Mouse (Mus musculus) olfactory bulb, adult 2 months (tissue): ENCODE measurements around the gene Edaradd.

Experiments used
- CTCF ChIP-seq: fragments of 200-500 bp; IDR thresholded peaks from 2 replicates; pipeline ENCODE4 v1.5.1; 2012; ENCODE audit warnings: low read depth, mild to moderate bottlenecking, low read length, moderate library complexity; ENCODE audit not compliant: insufficient read depth
- POLR2A ChIP-seq: fragments of 200-500 bp; IDR thresholded peaks from 2 replicates; pipeline ENCODE4 v1.6.1; 2012; ENCODE audit warnings: mild to moderate bottlenecking, low read depth, low read length, moderate library complexity; ENCODE audit not compliant: insufficient read depth

DNA sequence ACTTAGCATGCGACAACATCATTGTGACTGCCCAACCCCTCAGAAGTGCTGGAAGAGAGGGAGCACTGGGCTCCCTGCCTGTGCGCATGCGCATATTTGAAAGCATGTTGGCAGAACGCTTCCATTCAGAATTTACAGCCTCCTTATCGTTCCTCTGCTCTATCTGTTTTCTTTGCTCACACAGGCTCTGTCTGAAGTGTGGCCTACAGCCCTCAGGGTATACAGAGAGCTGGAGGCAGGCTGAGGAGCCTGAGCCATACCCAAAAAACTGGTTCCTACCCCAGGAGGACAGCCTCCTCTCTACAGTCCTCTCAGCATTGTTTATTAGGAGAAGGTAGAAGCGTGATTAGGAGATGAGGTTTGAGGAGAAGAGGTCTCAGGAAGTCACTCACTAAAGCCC, 40.4 kb downstream of the Edaradd start:
- TF ChIP-seq POLR2A (no peak), CTCF (no peak)
